Mouse (Mus musculus) embryonic facial prominence, embryonic 15.5 days (tissue): ENCODE data around the gene Nop58. TPM values are rescaled to one million over a fixed set of nuclear protein-coding genes. Genes with fewer than 3 reads are reported as not detected.
A peak's percentile ranks its signal among the peaks of the same experiment; 100 is the strongest.
"Not testable (repeated sequence)": the region's sequence is repeated elsewhere in the genome, so short reads cannot be mapped to it uniquely, and the experiment has no call there.

Experiments used
- ATAC-seq: fragments of 200-750 bp; cut with Nextera tagmentation; 2 replicates; pipeline ENCODE4 v1.8.0; 2017; ENCODE audit warnings: low read depth, moderate TSS enrichment; ENCODE audit not compliant: insufficient number of reproducible peaks, low FRiP score, low TSS enrichment
- H3K27ac ChIP-seq: fragments of 300-500 bp; sonication (generic); replicated peaks from 2 replicates; pipeline ENCODE4 v1.5.1; 2015; ENCODE audit warnings: mild to moderate bottlenecking, inconsistent platforms
- H3K27me3 ChIP-seq: fragments of 300-500 bp; sonication (generic); 2 replicates; pipeline ENCODE4 v1.6.1; 2015; ENCODE audit warnings: inconsistent platforms
- H3K36me3 ChIP-seq: fragments of 300-500 bp; sonication (generic); 2 replicates; pipeline ENCODE4 v1.6.1; 2015; ENCODE audit warnings: mild to moderate bottlenecking, inconsistent platforms
- H3K4me1 ChIP-seq: fragments of 300-500 bp; sonication (generic); 2 replicates; pipeline ENCODE4 v1.6.1; 2015; ENCODE audit warnings: inconsistent platforms
- H3K4me2 ChIP-seq: fragments of 300-500 bp; sonication (generic); replicated peaks from 2 replicates; pipeline ENCODE4 v1.6.1; 2015; ENCODE audit warnings: mild to moderate bottlenecking, inconsistent platforms
- H3K4me3 ChIP-seq: fragments of 300-500 bp; sonication (generic); replicated peaks from 2 replicates; pipeline ENCODE4 v1.5.1; 2015; ENCODE audit warnings: mild to moderate bottlenecking, inconsistent platforms
- H3K9ac ChIP-seq: fragments of 300-500 bp; sonication (generic); 2 replicates; pipeline ENCODE4 v1.6.1; 2015; ENCODE audit warnings: inconsistent platforms
- H3K9me3 ChIP-seq: fragments of 300-500 bp; sonication (generic); replicated peaks from 2 replicates; pipeline ENCODE4 v1.6.1; 2016; ENCODE audit warnings: inconsistent platforms
- WGBS: fragments of 180-500 bp; shearing (Covaris S2); methylation state at CpG from one replicate; pipeline ENCODE4 v1.1.7; 2015; 5-methylcytosine and 5-hydroxymethylcytosine counted together
- polyA plus RNA-seq: library from polyadenylated mRNA; unstranded; fragments of >200 nt; fragmentation: Nextera tagmentation; extraction: Ambion mirVana; gene quantifications from 2 replicates; pipeline ENCODE4 v1.2.1, GENCODE M21; 2015

Gene Nop58
- polyA plus RNA-seq = 210 and 212 TPM in 2 replicates

GRCm38 (mm10) chr1:59684819-59685755, at the start of gene Nop58:
Nop58 (plus strand) TSS chr1:59684971.
- 0 out of 2 replicates have a peak, but pooled peaks cover 7% of the 10 kb centered on the region for H3K36me3 ChIP-seq
- H3K4me1 ChIP-seq = peaks cover 16% of the 10 kb centered on the region
- H3K9ac ChIP-seq = peak within 1 kb of the TSS; percentile 72
- H3K27ac ChIP-seq = peak within 1 kb of the TSS; percentile 92
- peak within 1 kb of the TSS; percentile 75 for H3K4me2 ChIP-seq
- under 1% methylated on average over 49 of the region's 49 CpGs for WGBS
- H3K27me3 ChIP-seq = peaks cover 3% of the 10 kb centered on the region; the same call in 1 of the 2 replicates
- no peaks in the 10 kb centered on the region for H3K9me3 ChIP-seq
- peak; percentile 95 for ATAC-seq
- peak within 1 kb of the TSS; percentile 90 for H3K4me3 ChIP-seq

- no peak overlapping the region for H3K4me2 ChIP-seq
- no peak overlapping the region for H3K4me3 ChIP-seq
- H3K27ac ChIP-seq = no peak overlapping the region
- WGBS = 80% methylated on average over 1 of the region's 1 CpGs
- peaks cover 5% of the 10 kb centered on the region for H3K36me3 ChIP-seq
- ATAC-seq = no peak
- H3K9ac ChIP-seq = no peak overlapping the region
- H3K4me1 ChIP-seq = 0 out of 2 replicates have a peak, but pooled peaks cover 4% of the 10 kb centered on the region
- H3K27me3 ChIP-seq = no peaks in the 10 kb centered on the region
- no peaks in the 10 kb centered on the region for H3K9me3 ChIP-seq
These were observed 48.4 kb upstream of the Nop58 start for GRCm38 (mm10) chr1:59636349-59636748.

- WGBS = 87% methylated on average over 3 of the region's 3 CpGs
- H3K4me3 ChIP-seq = no peak overlapping the region
- H3K4me1 ChIP-seq = 0 out of 2 replicates have a peak, but pooled peaks cover 4% of the 10 kb centered on the region
- no peaks in the 10 kb centered on the region for H3K27me3 ChIP-seq
- H3K36me3 ChIP-seq = peaks cover 16% of the 10 kb centered on the region
- H3K4me2 ChIP-seq = no peak overlapping the region
- H3K9ac ChIP-seq = no peak overlapping the region
- no peak for ATAC-seq
- H3K9me3 ChIP-seq = no peaks in the 10 kb centered on the region
- no peak overlapping the region for H3K27ac ChIP-seq
These were observed 46.4 kb upstream of the Nop58 start for GRCm38 (mm10) chr1:59638371-59638770.

- Histone ChIP-seq H3K27ac (no peak overlapping the region), H3K4me3 (no peak overlapping the region), H3K9ac (no peak overlapping the region), H3K4me2 (no peak overlapping the region), H3K27me3 (no peaks in the 10 kb centered on the region), H3K4me1 (no peaks in the 10 kb centered on the region), H3K36me3 (peaks cover 28% of the 10 kb centered on the region), H3K9me3 (no peaks in the 10 kb centered on the region)
- no peak for ATAC-seq
- 85% methylated on average over 1 of the region's 1 CpGs for WGBS
These were observed 42.3 kb upstream of the Nop58 start for GRCm38 (mm10) chr1:59642488-59642887.

GRCm38 (mm10) chr1:59646502-59646901, 38.3 kb upstream of the Nop58 start:
- not testable (repeated sequence) for H3K27me3 ChIP-seq, H3K9ac ChIP-seq, H3K4me2 ChIP-seq, ATAC-seq, H3K27ac ChIP-seq, H3K4me1 ChIP-seq, H3K9me3 ChIP-seq, H3K4me3 ChIP-seq
- 91% methylated on average over 2 of the region's 2 CpGs for WGBS
- H3K36me3 ChIP-seq = peaks cover 36% of the 10 kb centered on the region

- 87% methylated on average over 3 of the region's 3 CpGs for WGBS
- H3K9ac ChIP-seq = no peak overlapping the region
- H3K36me3 ChIP-seq = peaks cover 26% of the 10 kb centered on the region
- no peak overlapping the region for H3K4me3 ChIP-seq
- H3K27me3 ChIP-seq = no peaks in the 10 kb centered on the region
- no peaks in the 10 kb centered on the region for H3K9me3 ChIP-seq
- no peak overlapping the region for H3K4me2 ChIP-seq
- H3K4me1 ChIP-seq = no peaks in the 10 kb centered on the region
- H3K27ac ChIP-seq = no peak overlapping the region
- no peak for ATAC-seq
These were observed 33.5 kb upstream of the Nop58 start for GRCm38 (mm10) chr1:59651201-59651819.

GRCm38 (mm10) chr1:59653243-59653911, 31.4 kb upstream of the Nop58 start:
- H3K4me2 ChIP-seq = no peak overlapping the region
- H3K27me3 ChIP-seq = no peaks in the 10 kb centered on the region
- no peak overlapping the region for H3K27ac ChIP-seq
- H3K9ac ChIP-seq = no peak overlapping the region
- H3K36me3 ChIP-seq = peaks cover 20% of the 10 kb centered on the region
- H3K4me1 ChIP-seq = no peaks in the 10 kb centered on the region
- no peaks in the 10 kb centered on the region for H3K9me3 ChIP-seq
- H3K4me3 ChIP-seq = no peak overlapping the region
- no peak for ATAC-seq
- WGBS = 89% methylated on average over 3 of the region's 3 CpGs

GRCm38 (mm10) chr1:59656244-59657171, 28.3 kb upstream of the Nop58 start:
- WGBS = 89% methylated on average over 7 of the region's 7 CpGs
- H3K4me1 ChIP-seq = no peaks in the 10 kb centered on the region
- no peak overlapping the region for H3K4me3 ChIP-seq
- ATAC-seq = no peak
- no peak overlapping the region for H3K27ac ChIP-seq
- H3K27me3 ChIP-seq = no peaks in the 10 kb centered on the region
- no peaks in the 10 kb centered on the region for H3K9me3 ChIP-seq
- H3K36me3 ChIP-seq = peaks cover 8% of the 10 kb centered on the region; the same call in 1 of the 2 replicates
- H3K4me2 ChIP-seq = no peak overlapping the region
- no peak overlapping the region for H3K9ac ChIP-seq

GRCm38 (mm10) chr1:59663456-59664135, 21.2 kb upstream of the Nop58 start:
- whole genome bisulfite sequencing = 78% methylated on average over 3 of the region's 3 CpGs

GRCm38 (mm10) chr1:59668871-59669270, 15.9 kb upstream of the Nop58 start:
- WGBS = 86% methylated on average over 2 of the region's 2 CpGs
- no peak for ATAC-seq
- peaks cover 9% of the 10 kb centered on the region; the same call in 1 of the 2 replicates for H3K4me1 ChIP-seq
- H3K4me3 ChIP-seq = no peak overlapping the region; the same call in 1 of the 2 replicates
- peak overlapping the region; percentile 66; the same call in 1 of the 2 replicates for H3K4me2 ChIP-seq
- H3K36me3 ChIP-seq = no peaks in the 10 kb centered on the region
- H3K9me3 ChIP-seq = no peaks in the 10 kb centered on the region
- no peak overlapping the region for H3K9ac ChIP-seq
- no peak overlapping the region for H3K27ac ChIP-seq
- no peaks in the 10 kb centered on the region for H3K27me3 ChIP-seq

More at GRCm38 (mm10) chr1:59663456-59664135, 21.2 kb upstream of the Nop58 start:
- H3K36me3 ChIP-seq = no peaks in the 10 kb centered on the region
- ATAC-seq = no peak
- no peak overlapping the region for H3K9ac ChIP-seq
- no peaks in the 10 kb centered on the region for H3K27me3 ChIP-seq
- no peaks in the 10 kb centered on the region for H3K9me3 ChIP-seq
- H3K4me2 ChIP-seq = no peak overlapping the region
- no peak overlapping the region for H3K27ac ChIP-seq
- H3K4me3 ChIP-seq = no peak overlapping the region
- H3K4me1 ChIP-seq = peaks cover 3% of the 10 kb centered on the region; the same call in 1 of the 2 replicates
